Mouse (Mus musculus) gastrocnemius, postnatal 10 days (tissue): Measurements from ENCODE around the gene Cd33. TPM values are rescaled to one million over a fixed set of nuclear protein-coding genes. Genes with fewer than 3 reads are reported as not detected.
A peak's percentile ranks its signal among the peaks of the same experiment; 100 is the strongest.

Experiments
- DNase-seq: peaks from one replicate; pipeline ENCODE4 v3.0.0; 2021; ENCODE audit warnings: mixed read lengths
- long read RNA-seq, 2 experiments: library from polyadenylated mRNA; stranded (forward); transcript quantifications; one replicate each; pipeline ENCODE4 v2.0.0; 2021
- total RNA-seq, 2 experiments: library from RNA; stranded (reverse); gene quantifications; 2 replicates each; pipeline ENCODE4 v1.2.3; 2021

The Cd33 gene
- total RNA-seq = 1 to 10 TPM; 3.1 to 3.9 TPM
- long read RNA-seq, experiment 1, partial matches to known transcripts = 0 of 3 reads
- long read RNA-seq, experiment 1, other reads (novel, unspliced or antisense) = 3 of 3 reads
- long read RNA-seq, experiment 2, partial matches to known transcripts = 2 of 3 reads
- long read RNA-seq, experiment 2, other reads (novel, unspliced or antisense) = 1 of 3 reads

DNA sequence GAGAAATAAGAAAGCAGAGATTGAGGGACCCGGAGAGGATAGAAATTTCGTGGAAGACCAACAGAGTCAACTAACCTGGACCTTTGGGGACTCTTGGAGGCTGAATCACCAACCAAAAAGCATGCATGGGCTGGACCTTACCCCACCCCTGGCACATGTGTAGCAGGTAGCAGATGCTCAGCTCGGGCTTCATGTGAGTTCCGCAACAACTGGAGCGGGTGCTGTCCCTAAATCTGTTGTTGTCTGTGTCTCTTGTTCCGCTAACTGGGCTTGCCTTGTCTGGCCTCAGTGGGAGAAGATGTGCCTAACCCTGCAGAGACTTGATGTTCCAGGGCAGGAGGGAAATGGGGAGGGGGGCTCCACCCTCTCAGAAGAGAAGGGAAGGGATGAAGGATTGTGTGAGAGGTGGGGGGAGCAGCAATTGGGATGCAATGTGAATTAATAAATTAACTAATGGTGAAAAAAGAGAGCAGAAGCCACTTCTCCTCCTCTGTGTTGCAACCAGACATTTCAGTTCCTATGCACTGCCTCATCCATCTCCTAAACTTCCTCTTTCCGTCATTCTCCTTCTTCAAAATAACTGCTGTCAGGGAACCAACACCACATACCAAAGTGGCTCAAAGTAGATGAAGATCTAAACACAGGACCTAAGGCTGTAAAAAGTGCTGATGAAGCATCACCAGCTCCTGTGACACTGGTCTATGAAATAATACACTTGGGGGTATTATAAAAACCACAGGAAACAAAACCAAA, at the start of gene Cd33:
Gene Cd33 (minus strand): TSS at position 204 of the 753 bp plus-strand sequence.
- DNase-seq = no peak

- no peak for DNase-seq
These were observed 40.6 kb upstream of the Cd33 start for GRCm38 (mm10) chr7:43584790-43585189.

- DNase-seq = no peak
These were observed 36.3 kb upstream of the Cd33 start for GRCm38 (mm10) chr7:43580526-43580925.

DNA sequence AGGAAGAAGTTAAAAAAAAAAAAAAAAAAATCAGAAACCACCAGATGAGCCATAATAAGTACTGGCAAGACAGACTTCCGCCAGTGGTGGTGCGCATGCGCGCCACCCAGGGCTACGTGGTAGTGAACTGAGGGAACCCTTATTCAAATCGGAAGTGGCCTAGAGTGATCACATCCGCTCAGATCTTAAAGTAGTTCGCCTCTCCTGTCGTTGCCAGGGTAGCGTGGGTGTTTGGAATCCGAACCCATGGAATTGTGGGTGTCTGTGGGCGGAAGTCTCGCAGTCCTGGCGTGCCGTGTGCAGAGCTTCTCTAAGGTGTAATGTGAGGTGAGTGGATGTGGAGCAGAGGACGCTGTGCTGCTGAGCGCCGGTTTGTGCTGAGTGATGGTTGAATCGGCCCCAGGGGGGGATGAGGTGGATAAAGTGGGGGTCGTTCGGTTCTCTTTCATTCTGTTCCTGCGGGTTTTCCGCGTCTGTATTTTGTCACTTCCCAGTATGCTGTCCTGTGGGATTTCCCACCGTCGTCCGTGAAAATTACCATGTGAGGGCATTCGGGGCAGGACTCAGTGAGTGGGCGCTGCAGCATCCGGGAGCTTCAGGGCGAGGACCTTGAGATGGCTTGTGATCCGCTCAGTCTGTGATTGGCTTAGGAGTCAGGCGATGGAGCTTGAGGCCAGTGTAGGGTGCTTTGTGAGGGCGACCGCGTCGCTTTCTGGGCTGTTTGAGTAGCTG, 35.4 kb upstream of the Cd33 start, which contains the start of gene Zfp719:
Gene Zfp719 (plus strand): TSS at position 171 of the 732 bp plus-strand sequence.
- peak; percentile 86 for DNase-seq

- DNase-seq = no peak
These were observed 27.0 kb upstream of the Cd33 start for GRCm38 (mm10) chr7:43571216-43571615.

GRCm38 (mm10) chr7:43563300-43563699, 19.1 kb upstream of the Cd33 start:
- DNase-seq = no peak

DNA sequence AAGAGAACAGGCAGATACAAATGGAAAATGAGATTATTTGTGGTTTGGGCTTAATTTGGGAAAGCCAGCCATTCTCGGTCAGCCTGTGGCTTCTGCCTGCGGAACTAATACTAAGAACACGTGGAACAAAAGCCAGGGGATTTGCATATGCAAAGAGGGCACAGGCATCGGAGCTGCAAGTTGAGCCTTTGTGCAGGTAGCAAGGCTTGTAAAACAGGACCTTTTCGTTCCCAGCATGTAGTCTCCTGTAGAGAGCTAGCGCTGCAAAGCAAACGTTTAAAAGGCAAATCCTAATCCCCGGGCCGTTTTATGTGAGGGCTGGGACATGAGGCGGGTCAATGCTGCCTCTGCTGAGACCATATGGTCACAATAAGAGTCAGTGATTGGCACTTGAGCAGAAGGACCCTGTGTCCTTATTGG, 18.4 kb upstream of the Cd33 start:
- no peak for DNase-seq

- DNase-seq = peak; percentile 80
These were observed 17.9 kb upstream of the Cd33 start, which contains the start of gene Zfp658 for GRCm38 (mm10) chr7:43562006-43562633. TSS of gene Zfp658 (plus strand) at chr7:43562256.

- DNase-seq = no peak
These were observed 12.7 kb upstream of the Cd33 start for GRCm38 (mm10) chr7:43556901-43557300.

DNA sequence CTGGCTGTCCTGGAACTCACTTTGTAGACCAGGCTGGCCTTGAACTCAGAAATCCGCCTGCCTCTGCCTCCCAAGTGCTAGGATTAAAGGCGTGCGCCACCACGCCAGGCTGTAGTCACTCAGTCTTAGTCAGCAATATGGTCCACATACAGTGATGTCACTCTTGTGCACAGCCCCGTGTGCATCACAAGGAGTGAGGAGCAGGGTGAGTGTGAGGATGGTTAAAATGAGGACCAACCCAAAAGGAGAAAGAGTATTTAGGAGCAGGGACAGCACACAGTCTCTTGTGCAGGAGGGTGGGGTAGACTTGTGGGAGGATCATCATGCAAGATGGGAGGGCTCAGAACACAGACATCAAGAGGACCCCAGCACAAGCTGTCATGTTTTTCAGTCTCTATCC, 11.1 kb upstream of the Cd33 start:
- DNase-seq = no peak

DNA sequence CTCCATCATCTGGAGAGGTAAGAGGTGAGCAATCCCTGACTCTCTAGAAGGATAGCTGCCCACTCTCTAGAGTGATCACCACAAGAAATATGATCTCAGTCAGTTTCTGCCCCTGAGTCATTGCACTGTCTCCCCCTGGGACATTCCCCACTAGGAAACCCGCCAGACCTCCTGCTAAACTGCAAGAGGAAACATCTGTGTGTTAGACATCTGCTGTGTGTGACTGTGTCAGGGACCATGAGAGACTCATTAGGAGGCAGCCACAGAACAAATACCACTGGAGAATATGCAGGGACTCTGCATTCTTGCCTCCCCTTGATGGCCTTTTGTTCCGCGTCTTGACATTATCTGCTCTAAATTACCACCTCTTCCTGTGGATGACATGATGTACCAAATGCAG, 10.3 kb upstream of the Cd33 start:
- peak; percentile 61 for DNase-seq

DNA sequence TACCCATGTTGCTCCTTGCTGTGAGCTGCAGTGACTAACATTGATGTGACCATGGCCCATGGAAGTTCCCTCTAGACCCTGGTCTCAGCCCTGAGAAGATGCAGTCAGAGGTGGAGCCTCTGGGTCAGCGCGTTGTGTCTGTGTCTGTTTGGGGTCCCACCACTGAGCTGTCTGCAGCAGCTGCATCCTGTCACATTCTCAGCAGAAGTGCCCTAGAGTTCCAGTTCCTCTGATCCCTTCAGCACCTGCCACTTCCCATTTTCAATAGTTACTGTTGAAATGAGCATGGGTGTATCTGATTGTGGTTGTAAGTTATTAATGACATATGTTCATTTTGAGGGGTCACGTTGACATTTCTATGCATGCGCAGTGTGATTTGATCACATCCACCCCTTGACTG, 8.9 kb upstream of the Cd33 start:
- no peak for DNase-seq

DNA sequence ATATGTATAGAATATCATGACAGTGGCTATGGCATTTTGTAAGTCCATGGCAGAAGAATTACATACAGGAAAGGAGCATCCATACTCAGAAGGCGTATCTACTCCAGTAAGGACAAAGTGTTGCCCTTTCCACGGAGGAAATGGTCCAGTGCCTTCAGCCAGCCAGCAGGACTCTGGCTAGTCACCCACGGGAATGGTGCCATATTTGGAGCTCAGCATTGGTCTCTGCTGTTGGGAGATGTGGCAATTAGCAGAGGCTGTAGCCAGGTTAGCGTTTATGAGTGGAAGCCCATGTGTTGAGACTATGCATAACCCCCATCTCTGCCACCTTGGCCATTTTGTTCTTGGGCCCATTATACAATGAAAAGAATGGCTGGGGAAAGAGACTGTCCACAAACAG, 4.0 kb upstream of the Cd33 start:
- DNase-seq = no peak

GRCm38 (mm10) chr7:43547666-43548065, 3.4 kb upstream of the Cd33 start:
- no peak for DNase-seq

DNA sequence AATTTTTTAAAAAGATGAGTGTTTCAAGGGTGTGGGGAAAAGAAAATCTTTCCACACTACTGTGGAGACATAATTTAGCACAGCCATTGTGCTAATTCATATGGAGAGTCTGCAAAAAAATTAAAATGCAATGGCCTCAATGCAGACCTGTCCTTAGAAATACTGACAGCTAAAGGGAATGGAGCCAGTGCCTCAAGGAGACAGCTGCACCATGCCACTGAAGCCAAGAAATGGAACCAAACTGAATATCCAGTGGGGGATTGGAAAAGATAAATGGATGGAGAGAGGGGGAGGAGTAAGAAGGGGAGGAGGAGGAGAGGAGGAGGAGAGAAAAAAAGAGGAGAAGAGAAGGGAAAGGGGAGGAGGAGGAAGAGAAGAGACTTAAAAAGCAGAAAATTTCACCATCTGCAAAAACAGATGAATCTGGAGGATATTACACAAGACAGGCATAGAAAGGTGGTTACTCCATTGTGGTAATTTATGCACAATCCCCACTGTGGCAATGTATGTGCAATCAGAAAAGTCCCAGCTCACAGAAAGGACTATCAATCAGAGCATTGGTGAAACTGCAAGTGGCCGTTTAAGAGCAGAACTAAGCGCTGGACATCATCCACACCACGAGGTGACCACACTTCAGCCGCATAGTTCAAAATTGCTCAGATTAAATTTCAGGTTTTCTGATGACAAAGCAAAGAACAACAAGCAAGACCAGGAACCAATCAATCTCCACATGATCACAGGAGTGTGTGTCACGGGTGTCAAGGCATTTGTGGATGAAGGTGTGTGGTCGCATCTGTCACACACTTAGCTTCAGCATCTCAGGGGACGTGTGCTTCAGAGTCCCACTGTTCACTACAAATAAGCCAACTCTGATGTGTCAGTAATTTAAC, 1.7 kb upstream of the Cd33 start:
- DNase-seq = no peak

DNA sequence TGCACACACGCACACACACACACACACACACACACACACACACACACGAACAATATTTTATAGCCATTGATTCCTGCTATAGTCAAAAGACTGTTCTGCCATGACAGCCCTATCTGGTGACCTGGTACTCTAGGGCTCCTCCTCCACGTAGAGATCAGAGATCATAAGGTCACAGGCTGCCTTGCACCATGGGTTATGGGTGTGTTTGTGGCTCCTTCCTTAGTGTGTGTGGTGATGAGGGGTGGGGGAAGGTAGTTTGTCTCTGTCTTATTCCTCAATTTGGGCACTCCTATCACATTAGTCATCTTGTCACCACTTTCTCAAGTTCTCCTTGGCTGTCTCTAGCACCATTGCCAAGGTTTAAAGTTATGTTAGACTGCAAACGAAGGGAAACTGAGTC, 5.7 kb downstream of the Cd33 start:
- DNase-seq = no peak

GRCm38 (mm10) chr7:43532936-43533505, 11.2 kb downstream of the Cd33 start:
- no peak for DNase-seq

- no peak for DNase-seq
These were observed 13.9 kb downstream of the Cd33 start for GRCm38 (mm10) chr7:43530216-43530785.

DNA sequence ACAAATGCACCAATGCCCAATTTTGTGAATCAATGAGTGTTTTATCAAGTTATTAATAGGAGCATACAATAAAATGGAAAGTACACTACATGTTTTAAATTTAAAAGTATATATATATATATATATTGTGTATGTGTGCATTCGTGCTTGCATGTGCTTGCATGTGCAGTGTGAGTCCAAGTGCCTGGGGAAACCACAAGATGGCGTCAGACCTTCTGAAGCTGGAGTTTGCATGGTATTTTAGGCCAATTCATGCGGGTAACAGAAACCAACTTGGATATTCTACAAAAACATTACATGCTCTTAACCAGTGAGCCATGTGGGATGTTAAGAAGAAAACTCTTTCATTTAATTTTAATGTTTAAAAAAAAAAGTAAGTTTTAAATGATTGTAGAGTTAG, 18.9 kb downstream of the Cd33 start:
- no peak for DNase-seq

- no peak for DNase-seq
These were observed 21.5 kb downstream of the Cd33 start for GRCm38 (mm10) chr7:43522776-43523175.

DNA sequence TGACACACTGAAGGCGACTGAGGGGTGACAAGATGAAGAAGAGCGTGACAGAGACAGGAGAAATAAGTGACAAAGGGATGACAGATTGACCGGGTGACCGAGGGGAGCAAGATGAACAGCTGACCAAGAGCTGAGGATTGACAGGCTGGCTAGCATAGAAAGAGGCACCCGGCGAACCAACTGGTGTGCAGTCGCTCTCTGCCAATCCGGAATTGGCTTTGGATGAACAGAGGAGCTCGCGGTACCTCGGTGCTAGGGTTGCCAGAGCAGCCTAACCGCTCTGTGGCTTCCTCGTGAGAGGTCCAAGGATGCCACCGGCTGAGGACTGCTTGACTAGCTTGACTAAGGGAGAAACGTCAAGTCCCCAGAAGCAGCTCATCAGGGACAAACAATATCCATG, 25.9 kb downstream of the Cd33 start:
- DNase-seq = no peak
